Mouse (Mus musculus): ENCODE measurements around the gene Omd.
"Not testable (repeated sequence)": the region's sequence is repeated elsewhere in the genome, so short reads cannot be mapped to it uniquely, and the experiment has no call there.

The Omd gene

DNA sequence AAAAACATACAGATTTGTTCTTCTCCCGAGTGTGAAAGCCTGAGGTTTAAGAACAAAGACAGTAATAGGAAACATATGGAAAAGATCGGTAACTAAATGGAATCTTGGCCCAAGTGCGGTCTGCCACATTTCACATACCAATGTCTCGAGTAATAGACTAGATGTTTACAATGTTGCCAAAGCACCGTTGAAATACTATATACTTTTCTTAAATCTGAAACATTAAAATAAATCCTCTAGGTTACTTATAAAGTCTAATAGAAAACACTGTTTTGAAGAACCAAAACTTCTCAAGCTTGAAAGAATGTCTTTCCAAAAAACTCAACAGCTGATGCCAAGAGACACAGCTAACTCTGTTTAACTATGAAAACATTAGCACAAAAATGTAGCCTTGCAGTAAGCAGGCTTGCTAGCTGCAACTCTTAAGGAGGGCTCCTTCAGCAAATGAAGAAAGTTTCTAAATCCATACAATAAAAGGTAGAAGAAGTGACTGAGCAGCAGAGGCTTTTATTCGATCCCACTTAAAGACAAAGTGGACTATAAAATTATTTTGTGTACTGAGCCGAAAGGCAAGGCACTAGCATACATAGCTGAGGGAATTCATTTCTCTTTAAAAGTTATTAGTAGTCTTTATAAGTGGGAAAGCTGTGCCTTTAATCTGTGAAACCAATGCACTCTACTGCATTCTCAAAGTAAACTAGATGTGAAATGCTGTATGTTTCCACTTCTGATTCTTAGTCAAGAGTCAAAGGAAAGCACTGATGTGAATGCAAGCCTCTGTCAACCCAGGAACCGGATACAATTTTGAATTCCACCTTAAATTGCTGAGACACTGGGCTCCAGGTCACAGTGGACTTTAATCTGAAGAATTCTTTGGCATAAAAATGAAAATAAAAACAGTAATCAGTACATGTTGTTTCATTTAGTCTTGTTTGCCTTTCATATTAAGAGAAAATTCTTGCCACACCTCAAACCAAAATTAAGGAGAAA is at the start of gene Omd:
Omd (plus strand) TSS at position 922 of the 990 bp plus-strand sequence.
- no peak for DNase-seq (ENCODE audit: low read depth, low spot score)

GRCm38 (mm10) chr13:49536946-49537345 is 45.3 kb upstream of the Omd start:
- no peak for DNase-seq (ENCODE audit: low read depth, low spot score)

- no peak for DNase-seq (ENCODE audit: low read depth, low spot score)
Measured at GRCm38 (mm10) chr13:49538693-49539092, 43.6 kb upstream of the Omd start.

DNA sequence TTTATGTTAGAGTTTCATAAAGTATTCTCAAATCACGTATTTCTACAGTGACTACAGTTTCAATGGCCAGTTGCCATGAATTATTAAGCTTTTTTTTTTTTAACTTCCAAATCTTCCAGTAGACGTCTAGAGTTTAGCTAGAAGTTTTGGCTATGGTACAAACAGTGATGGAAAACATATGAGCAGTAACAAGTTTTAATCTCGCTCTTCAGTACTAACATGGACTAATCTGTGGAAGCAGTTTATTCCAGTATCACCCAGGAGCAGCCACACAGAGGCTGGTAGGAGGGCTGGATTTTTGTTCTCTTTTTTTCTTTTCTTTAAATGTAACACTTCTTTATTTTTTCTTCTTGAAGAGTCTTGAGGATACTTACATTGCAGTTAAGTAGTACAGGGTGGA is 38.0 kb upstream of the Omd start, which contains the start of gene Aspn:
Aspn (plus strand) TSS at position 165 of the 400 bp plus-strand sequence.
- no peak for DNase-seq (ENCODE audit: low read depth, low spot score)

GRCm38 (mm10) chr13:49545646-49546045 is 36.6 kb upstream of the Omd start:
- no peak for DNase-seq (ENCODE audit: low read depth, low spot score)

DNA sequence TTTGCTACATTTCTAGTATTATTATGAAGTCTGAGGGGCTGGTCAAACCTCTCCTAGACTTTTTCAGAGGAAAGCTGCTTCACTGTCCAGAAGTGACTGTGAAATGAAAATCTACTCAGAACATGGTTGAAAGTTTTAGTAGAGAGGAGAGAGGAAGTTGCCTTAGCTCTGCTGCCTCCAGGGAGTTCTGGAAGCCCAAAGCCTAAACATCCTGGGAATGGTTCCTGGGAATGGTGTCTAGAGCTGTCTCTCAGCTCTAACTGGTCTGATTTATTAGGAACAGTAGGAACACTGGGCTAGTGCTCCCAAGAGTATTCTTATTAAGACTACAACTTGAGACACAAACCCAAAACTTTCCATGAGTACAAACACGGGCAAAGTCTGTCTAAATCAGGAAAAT is 35.7 kb upstream of the Omd start:
- DNase-seq (ENCODE audit: low read depth, low spot score) = no peak

- no peak for DNase-seq (ENCODE audit: low read depth, low spot score)
Measured at GRCm38 (mm10) chr13:49547563-49548150, 34.6 kb upstream of the Omd start.

DNA sequence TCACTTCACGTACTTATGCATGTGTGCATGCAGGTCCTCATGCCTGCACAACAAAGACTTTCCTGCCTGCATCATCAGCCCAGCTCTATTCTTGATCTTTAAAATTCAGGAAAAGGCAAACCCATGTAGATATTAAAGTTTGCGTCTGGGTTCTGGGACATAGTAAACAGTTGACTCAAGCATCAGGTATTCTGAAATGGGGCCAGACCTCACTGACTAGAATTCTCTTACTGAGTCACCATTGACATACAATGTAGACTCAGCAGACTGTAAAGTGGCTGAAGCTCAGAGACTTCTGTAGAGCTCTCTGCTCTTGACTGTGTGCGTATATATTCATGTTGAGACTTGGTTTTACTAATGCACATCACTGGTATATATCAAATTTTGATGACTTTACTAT is 32.6 kb upstream of the Omd start:
- no peak for DNase-seq (ENCODE audit: low read depth, low spot score)

DNA sequence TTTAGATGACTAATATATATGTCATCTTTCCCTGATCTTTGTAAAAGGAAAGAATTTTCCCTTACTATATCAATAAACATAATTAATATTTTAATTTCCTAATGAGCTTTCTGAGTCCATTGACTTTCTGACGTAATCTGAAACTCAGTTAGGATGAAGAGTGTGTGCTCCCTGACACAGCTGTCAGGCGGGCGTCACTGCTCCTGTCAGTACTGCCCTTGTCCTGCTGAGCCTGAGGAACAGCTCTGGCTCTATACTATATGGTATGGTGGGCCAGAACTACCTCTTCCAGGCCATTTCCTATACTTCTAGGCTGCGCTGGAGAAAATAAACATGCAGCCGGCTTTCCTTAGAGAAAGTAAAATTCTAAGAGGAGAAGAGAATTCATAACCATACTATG is 27.7 kb upstream of the Omd start:
- no peak for DNase-seq (ENCODE audit: low read depth, low spot score)

GRCm38 (mm10) chr13:49556203-49556602 is 26.1 kb upstream of the Omd start:
- DNase-seq (ENCODE audit: low read depth, low spot score) = no peak

GRCm38 (mm10) chr13:49556924-49557323 is 25.3 kb upstream of the Omd start:
- no peak for DNase-seq (ENCODE audit: low read depth, low spot score)

DNA sequence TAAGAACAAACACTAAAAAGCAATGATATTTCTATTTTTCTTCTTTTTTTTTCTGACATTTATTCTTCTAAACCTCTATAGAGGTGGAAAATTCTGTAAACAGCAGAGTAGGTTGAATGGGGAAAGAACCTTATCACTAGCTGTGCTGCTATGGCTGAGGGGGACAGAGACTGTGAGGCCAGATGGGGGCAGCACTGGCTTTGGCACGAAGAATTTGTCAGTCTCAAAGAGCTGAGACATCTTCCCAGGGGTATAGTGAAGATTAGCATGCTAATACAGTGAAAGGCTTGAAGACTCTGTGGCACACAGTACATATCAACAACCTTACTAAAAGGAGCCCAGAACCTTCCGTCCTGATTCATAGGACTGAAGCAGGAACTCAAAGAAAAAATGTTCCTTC is 23.1 kb upstream of the Omd start:
- no peak for DNase-seq (ENCODE audit: low read depth, low spot score)

DNA sequence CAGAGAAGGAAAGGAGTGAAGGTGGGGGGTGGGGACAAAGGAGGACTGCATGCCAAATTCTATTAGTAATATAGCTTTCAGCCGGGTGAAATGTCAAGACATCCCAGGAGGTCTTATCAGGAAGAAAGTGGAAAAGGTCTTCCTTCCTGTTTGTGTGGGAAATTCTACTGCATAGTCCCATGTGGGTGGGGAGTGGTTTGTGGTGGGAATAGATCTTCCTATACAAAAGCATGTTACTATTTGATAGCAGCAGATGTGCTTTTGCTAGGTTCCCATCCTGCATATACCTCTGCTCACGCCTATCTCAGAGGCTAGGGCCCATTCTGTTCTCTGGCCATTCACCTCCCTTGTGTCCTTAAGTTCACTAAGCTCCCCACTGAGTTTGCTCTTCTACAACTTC is 21.4 kb upstream of the Omd start:
- no peak for DNase-seq (ENCODE audit: low read depth, low spot score)

DNA sequence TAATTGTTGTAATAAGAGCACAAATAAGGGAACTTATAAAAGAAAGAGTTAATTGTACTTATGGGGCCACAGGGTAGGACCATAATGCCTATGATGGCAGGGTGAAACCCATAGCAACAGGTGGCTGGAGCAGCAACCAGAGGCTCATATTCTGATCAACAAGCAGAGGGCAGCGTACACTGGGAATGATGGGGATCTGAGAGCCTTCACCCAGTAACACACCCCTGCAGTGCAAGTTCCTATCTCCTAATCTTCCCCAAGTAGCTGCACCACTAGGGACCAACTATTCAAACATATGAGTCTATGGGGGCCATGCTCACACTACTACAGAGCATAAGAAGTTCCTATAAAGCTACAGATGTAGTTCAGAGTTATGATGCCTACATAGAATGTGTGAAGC is 17.9 kb upstream of the Omd start:
- DNase-seq (ENCODE audit: low read depth, low spot score) = no peak

GRCm38 (mm10) chr13:49570371-49570770 is 11.9 kb upstream of the Omd start:
- DNase-seq (ENCODE audit: low read depth, low spot score) = no peak

DNA sequence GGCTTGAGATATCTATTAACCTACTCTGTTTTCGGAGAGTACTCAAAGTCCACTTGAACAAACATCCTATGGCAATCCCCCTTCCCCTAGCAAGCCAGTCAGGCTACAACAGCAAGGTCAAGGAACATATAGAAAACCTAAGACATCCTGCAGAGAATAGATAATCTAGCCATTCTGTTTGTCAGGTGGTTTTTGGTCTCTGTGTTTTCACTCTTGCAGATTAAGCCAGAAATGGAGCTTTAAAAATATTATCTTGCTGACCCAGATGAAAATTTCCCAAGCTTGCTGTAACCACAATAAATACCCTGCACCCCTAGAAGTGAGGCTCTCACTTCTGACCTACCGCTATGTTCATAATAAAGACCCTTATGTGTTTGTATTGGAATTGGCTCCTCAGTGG is 10.8 kb upstream of the Omd start:
- no peak for DNase-seq (ENCODE audit: low read depth, low spot score)

GRCm38 (mm10) chr13:49583859-49584258 is 1.6 kb downstream of the Omd start:
- no peak for DNase-seq (ENCODE audit: low read depth, low spot score)

DNA sequence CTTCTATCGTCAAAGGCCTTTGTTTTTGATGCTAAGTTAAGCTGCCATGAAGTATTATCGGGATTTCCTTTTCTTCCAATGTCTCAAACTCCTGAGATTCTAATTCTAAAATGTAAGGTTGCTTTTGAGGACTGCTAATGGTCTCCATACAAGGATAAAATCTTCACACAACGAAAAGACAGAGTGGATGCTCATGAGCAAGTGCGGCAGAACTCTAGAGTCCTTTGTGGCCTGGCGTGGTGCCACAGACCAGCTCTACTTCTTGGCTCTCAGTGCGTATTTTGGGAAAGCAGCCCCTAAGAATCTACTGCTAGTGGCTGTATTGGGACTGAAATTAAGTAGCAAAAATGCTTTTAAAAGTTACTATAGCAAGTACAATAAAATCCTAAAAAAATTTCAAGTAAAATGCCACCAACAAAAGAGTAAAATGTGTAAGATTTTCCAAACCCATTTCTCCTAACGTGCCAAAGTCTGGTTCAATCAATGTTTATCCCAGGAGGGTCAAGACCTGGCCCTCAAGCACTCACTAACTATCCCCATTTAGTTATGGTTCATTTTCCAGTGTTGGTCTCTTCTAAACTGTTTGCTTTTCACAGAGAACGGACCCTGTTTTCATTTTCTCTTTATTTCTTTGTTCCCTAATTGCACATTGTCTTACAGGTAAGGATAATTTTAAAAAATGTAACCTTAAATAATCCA is 2.2 kb downstream of the Omd start:
- no peak for DNase-seq (ENCODE audit: low read depth, low spot score)

GRCm38 (mm10) chr13:49586062-49586461 is 3.8 kb downstream of the Omd start:
- no peak for DNase-seq (ENCODE audit: low read depth, low spot score)

DNA sequence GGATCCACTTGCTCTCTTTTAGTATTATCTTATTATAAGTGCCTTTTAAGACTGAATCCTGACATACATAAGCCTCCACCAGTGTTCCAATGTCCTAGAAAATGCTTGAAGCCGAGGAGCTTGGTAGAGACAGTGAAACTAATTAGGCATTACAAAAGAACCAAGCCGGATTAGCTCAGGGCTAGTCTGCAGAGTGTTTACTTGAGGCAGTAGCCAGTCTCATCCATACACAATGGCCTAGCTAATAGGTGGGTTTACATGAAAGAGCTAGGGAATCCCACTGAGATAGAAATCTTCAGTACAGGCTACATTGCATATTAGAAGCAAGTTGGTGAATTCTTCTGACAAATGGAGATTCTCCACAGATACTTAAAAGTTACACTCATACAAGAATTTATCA is 20.3 kb downstream of the Omd start:
- not testable (repeated sequence) for DNase-seq (ENCODE audit: low read depth, low spot score)

GRCm38 (mm10) chr13:49603603-49604002 is 21.3 kb downstream of the Omd start:
- DNase-seq (ENCODE audit: low read depth, low spot score) = no peak

DNA sequence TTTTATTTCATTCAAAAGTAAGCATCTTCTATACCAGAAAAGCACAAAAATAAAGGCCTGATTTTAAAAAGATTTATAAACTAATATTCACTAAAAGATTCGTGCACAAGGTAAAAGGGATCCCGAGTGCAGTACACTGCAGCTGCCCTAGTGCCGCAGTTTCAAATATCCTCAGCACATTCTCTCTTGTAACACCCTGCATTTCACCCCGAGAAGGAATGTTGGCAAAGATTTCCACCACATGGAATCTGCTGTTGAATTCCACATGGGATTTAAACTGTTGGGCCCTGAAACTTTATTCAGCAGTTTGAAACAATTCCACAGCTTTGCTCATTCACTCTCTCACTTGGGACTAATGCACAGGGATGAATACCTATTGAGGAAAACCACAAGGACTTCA is 25.5 kb downstream of the Omd start, which contains the start of gene Ogn:
Ogn (plus strand) TSS at position 333 of the 400 bp plus-strand sequence.
- no peak for DNase-seq (ENCODE audit: low read depth, low spot score)

Measured in WW6 (cell line).